Mouse (Mus musculus): ENCODE results near the gene Mtmr14.

DNA sequence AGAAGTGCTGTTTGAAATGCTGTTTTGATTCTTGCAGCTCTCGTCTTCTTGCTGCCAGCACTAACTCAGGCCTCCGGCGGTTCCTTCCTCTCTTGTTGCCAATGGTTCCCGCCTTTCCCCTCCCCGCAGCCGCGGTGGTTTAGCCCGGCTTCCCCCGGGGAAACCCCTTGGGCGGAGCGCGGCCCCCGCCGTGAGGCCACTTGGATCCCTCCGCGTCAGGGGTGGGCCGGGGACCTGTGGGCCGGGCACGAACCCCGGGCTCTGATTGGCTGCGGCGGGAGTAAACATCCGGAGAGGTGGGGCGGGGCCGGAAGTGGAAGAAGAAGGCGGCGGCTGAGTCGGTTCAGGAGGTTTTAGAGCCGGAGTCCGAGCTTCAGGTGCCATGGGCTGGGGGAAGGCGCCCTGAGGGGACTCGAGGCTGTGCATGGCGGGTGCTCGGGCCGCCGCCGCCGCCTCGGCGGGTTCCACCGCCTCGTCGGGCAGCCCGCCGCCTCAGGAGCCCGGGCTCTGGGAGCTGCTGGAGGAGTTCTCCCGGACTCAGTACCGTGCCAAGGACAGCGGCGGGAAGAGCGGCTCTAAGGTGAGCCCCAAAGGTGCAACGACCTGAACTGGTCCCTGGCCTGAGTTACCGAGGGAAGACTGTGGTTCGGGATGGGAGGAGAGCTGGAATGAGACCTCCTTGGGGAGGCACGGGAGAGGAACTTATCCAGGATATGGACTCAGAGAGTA lies at the start of gene Mtmr14:
- TF ChIP-seq POLR2A (IDR thresholded peaks at IDR 0.05; ENCODE audit: borderline replicate concordance, extremely low read depth, insufficient read depth, insufficient read length, poor library complexity, severe bottlenecking) (peak; percentile 40; the same call in 1 of the 2 replicates), CTCF (IDR thresholded peaks at IDR 0.05; ENCODE audit: borderline replicate concordance, extremely low read depth, insufficient read depth, insufficient read length) (no peak)
